Mouse (Mus musculus) stomach, postnatal 0 days (tissue): ENCODE measurements around the gene Smim5. TPM values are rescaled to one million over a fixed set of nuclear protein-coding genes. Genes with fewer than 3 reads are reported as not detected.

Experiments
- ATAC-seq: fragments of 200-750 bp; cut with Nextera tagmentation; 2 replicates; pipeline ENCODE4 v1.8.0; 2017; ENCODE audit not compliant: low FRiP score, low TSS enrichment
- DNase-seq: peaks from one replicate; pipeline ENCODE4 v3.0.0-alpha.2; 2016; ENCODE audit warnings: low spot score
- H3K27ac ChIP-seq: fragments of 300-500 bp; sonication (generic); replicated peaks from 2 replicates; pipeline ENCODE4 v1.5.1; 2014; ENCODE audit warnings: mild to moderate bottlenecking, control low read depth
- H3K27me3 ChIP-seq: fragments of 300-500 bp; sonication (generic); 2 replicates; pipeline ENCODE4 v1.6.1; 2014; ENCODE audit warnings: low read length; ENCODE audit not compliant: control insufficient read depth, insufficient read depth
- H3K36me3 ChIP-seq: fragments of 300-500 bp; sonication (generic); 2 replicates; pipeline ENCODE4 v1.6.1; 2014; ENCODE audit warnings: low read length, mixed read lengths; ENCODE audit not compliant: control insufficient read depth, insufficient read depth
- H3K4me1 ChIP-seq: fragments of 300-500 bp; sonication (generic); replicated peaks from 2 replicates; pipeline ENCODE4 v1.6.1; 2014; ENCODE audit warnings: antibody characterized with exemption; ENCODE audit not compliant: control insufficient read depth, insufficient read depth
- H3K4me2 ChIP-seq: fragments of 300-500 bp; sonication (generic); replicated peaks from 2 replicates; pipeline ENCODE4 v1.6.1; 2014; ENCODE audit warnings: low read depth, mild to moderate bottlenecking, control low read depth, moderate library complexity
- H3K4me3 ChIP-seq: fragments of 300-500 bp; sonication (generic); 2 replicates; pipeline ENCODE4 v1.5.1; 2014; ENCODE audit warnings: low read depth, low read length, control low read depth
- H3K9ac ChIP-seq: fragments of 300-500 bp; sonication (generic); 2 replicates; pipeline ENCODE4 v1.6.1; 2014; ENCODE audit warnings: mild to moderate bottlenecking, low read length, control low read depth, mixed read lengths
- H3K9me3 ChIP-seq: fragments of 300-500 bp; sonication (generic); 2 replicates; pipeline ENCODE4 v1.6.1; 2016; ENCODE audit warnings: low read length; ENCODE audit not compliant: control insufficient read depth
- CTCF ChIP-seq: IDR thresholded peaks from 2 replicates; pipeline ENCODE4 v1.5.1; 2016; ENCODE audit warnings: antibody characterized with exemption, low read depth, mild to moderate bottlenecking, moderate library complexity
- EP300 ChIP-seq: optimal IDR thresholded peaks from 2 replicates; pipeline ENCODE3; 2016; ENCODE audit warnings: antibody characterized with exemption
- WGBS: fragments of 180-500 bp; shearing (Covaris S2); extraction: QIAGEN DNeasy Blood & Tissue Kit; methylation state at CpG from one replicate; pipeline ENCODE4 v1.1.7; 2014; 5-methylcytosine and 5-hydroxymethylcytosine counted together
- polyA plus RNA-seq: library from polyadenylated mRNA; unstranded; fragments of >200 nt; fragmentation: Nextera tagmentation; extraction: Ambion mirVana; gene quantifications from 2 replicates; pipeline ENCODE4 v1.2.1, GENCODE M21; 2015

The Smim5 gene
- polyA plus RNA-seq, 1 experiment from 2014 or later = 16.8 TPM

GRCm38 (mm10) chr11:115950719-115951118 is 51.0 kb downstream of the Smim5 start:
- TF ChIP-seq CTCF (no peak), EP300 (no peak)

GRCm38 (mm10) chr11:115954712-115955111 is 54.9 kb downstream of the Smim5 start:
- peak; percentile 67 for DNase-seq
- H3K27me3 ChIP-seq = no peaks in the 10 kb centered on the region
- ATAC-seq = peak; percentile 77
- H3K9me3 ChIP-seq = no peaks in the 10 kb centered on the region
- H3K4me3 ChIP-seq = no peak overlapping the region
- H3K27ac ChIP-seq = peak overlapping the region; percentile 91
- 55% methylated on average over 5 of the region's 5 CpGs for WGBS
- 0 out of 2 replicates have a peak, but pooled peaks cover 3% of the 10 kb centered on the region for H3K4me1 ChIP-seq
- TF ChIP-seq EP300 = no peak
- TF ChIP-seq CTCF = no peak
- no peaks in the 10 kb centered on the region; the same call in 1 of the 2 replicates for H3K36me3 ChIP-seq
- H3K9ac ChIP-seq = no peak overlapping the region
- no peak overlapping the region for H3K4me2 ChIP-seq

More at GRCm38 (mm10) chr11:115950719-115951118, 51.0 kb downstream of the Smim5 start:
- no peaks in the 10 kb centered on the region for H3K9me3 ChIP-seq
- peaks cover 3% of the 10 kb centered on the region; the same call in 1 of the 2 replicates for H3K36me3 ChIP-seq
- 0 out of 2 replicates have a peak, but pooled peaks cover 3% of the 10 kb centered on the region for H3K4me1 ChIP-seq
- no peak overlapping the region for H3K4me3 ChIP-seq
- H3K9ac ChIP-seq = no peak overlapping the region
- DNase-seq (no peak), ATAC-seq (no peak)
- 87% methylated on average over 2 of the region's 2 CpGs for WGBS
- no peak overlapping the region for H3K4me2 ChIP-seq
- no peak overlapping the region for H3K27ac ChIP-seq
- no peaks in the 10 kb centered on the region for H3K27me3 ChIP-seq

GRCm38 (mm10) chr11:115955195-115955858 is 55.6 kb downstream of the Smim5 start:
- 0 out of 2 replicates have a peak, but pooled peaks cover 3% of the 10 kb centered on the region for H3K4me1 ChIP-seq
- peak; percentile 28; the same call in 1 of the 2 replicates for TF ChIP-seq CTCF
- TF ChIP-seq EP300 = no peak
- peak overlapping the region; percentile 91 for H3K27ac ChIP-seq
- H3K4me3 ChIP-seq = no peak overlapping the region
- H3K4me2 ChIP-seq = no peak overlapping the region
- DNase-seq (peak; percentile 69), ATAC-seq (peak; percentile 66)
- peak overlapping the region; percentile 31; the same call in 1 of the 2 replicates for H3K9ac ChIP-seq
- peaks cover 4% of the 10 kb centered on the region for H3K36me3 ChIP-seq
- WGBS = 48% methylated on average over 10 of the region's 10 CpGs
- no peaks in the 10 kb centered on the region for H3K27me3 ChIP-seq
- no peaks in the 10 kb centered on the region for H3K9me3 ChIP-seq

Other genes starting within 250 kb of the Smim5 start
- 54.2 and 58.8 TPM in 2 replicates for gene Grb2, start 191.4 kb upstream of the Smim5 start, polyA plus RNA-seq
- 8.2 and 10.0 TPM in 2 replicates for gene Tmem94, start 134.5 kb upstream of the Smim5 start, polyA plus RNA-seq
- 6.6 and 8.6 TPM in 2 replicates for gene Caskin2, start 86.3 kb upstream of the Smim5 start, polyA plus RNA-seq
- 18.8 and 20.1 TPM in 2 replicates for gene Tsen54, start 85.2 kb upstream of the Smim5 start, polyA plus RNA-seq
- gene Llgl2, start 75.9 kb upstream of the Smim5 start, polyA plus RNA-seq = 58.4 and 63.5 TPM in 2 replicates
- gene Myo15b, start 41.6 kb upstream of the Smim5 start, polyA plus RNA-seq = 16.0 and 18.2 TPM in 2 replicates
- 184 and 185 TPM in 2 replicates for gene Smim6, start 12.1 kb downstream of the Smim5 start, polyA plus RNA-seq
- gene Sap30bp, start 33.3 kb downstream of the Smim5 start, polyA plus RNA-seq = 23.6 and 27.0 TPM in 2 replicates
- gene Recql5, start 33.5 kb downstream of the Smim5 start, polyA plus RNA-seq = 7.2 and 8.1 TPM in 2 replicates
- 12.7 and 14.6 TPM in 2 replicates for gene Itgb4, start 74.7 kb downstream of the Smim5 start, polyA plus RNA-seq
- 119 and 126 TPM in 2 replicates for gene Galk1, start 112.8 kb downstream of the Smim5 start, polyA plus RNA-seq
- gene H3f3b, start 128.0 kb downstream of the Smim5 start, polyA plus RNA-seq = 1,343 and 1,357 TPM in 2 replicates
- gene Unk, start 130.4 kb downstream of the Smim5 start, polyA plus RNA-seq = 8.3 and 9.1 TPM in 2 replicates
- gene Unc13d, start 178.0 kb downstream of the Smim5 start, polyA plus RNA-seq = 2.3 and 2.8 TPM in 2 replicates
- 71.0 and 89.6 TPM in 2 replicates for gene Wbp2, start 187.0 kb downstream of the Smim5 start, polyA plus RNA-seq
- 33.8 and 34.6 TPM in 2 replicates for gene Trim47, start 227.2 kb downstream of the Smim5 start, polyA plus RNA-seq
- gene Trim65, start 231.2 kb downstream of the Smim5 start, polyA plus RNA-seq = 3.3 and 4.1 TPM in 2 replicates
- gene Mrpl38, start 238.9 kb downstream of the Smim5 start, polyA plus RNA-seq = 49.5 and 50.2 TPM in 2 replicates